Mouse (Mus musculus) intestine, postnatal 0 days (tissue): ENCODE data around the gene Casp7. TPM values are rescaled to one million over a fixed set of nuclear protein-coding genes. Genes with fewer than 3 reads are reported as not detected.
A peak's percentile ranks its signal among the peaks of the same experiment; 100 is the strongest.

Experiments used
- ATAC-seq: fragments of 200-750 bp; cut with Nextera tagmentation; 2 replicates; pipeline ENCODE4 v1.8.0; 2017; ENCODE audit warnings: mild to moderate bottlenecking, moderate TSS enrichment, moderate library complexity
- H3K27ac ChIP-seq: fragments of 300-500 bp; sonication (generic); 2 replicates; pipeline ENCODE4 v1.5.1; 2014; ENCODE audit warnings: mild to moderate bottlenecking, low read depth, low read length, moderate library complexity
- H3K27me3 ChIP-seq: fragments of 300-500 bp; sonication (generic); replicated peaks from 2 replicates; pipeline ENCODE4 v1.6.1; 2014; ENCODE audit warnings: low read length, mixed read lengths; ENCODE audit not compliant: control insufficient read depth, insufficient read depth
- H3K36me3 ChIP-seq: fragments of 300-500 bp; sonication (generic); 2 replicates; pipeline ENCODE4 v1.6.1; 2014; ENCODE audit warnings: mild to moderate bottlenecking, moderate library complexity; ENCODE audit not compliant: control insufficient read depth, insufficient read depth
- H3K4me1 ChIP-seq: fragments of 300-500 bp; sonication (generic); replicated peaks from 2 replicates; pipeline ENCODE4 v1.6.1; 2014; ENCODE audit warnings: antibody characterized with exemption, low read length, mixed read lengths; ENCODE audit not compliant: control insufficient read depth, insufficient read depth
- H3K4me2 ChIP-seq: fragments of 300-500 bp; sonication (generic); replicated peaks from 2 replicates; pipeline ENCODE4 v1.6.1; 2014; ENCODE audit warnings: low read depth, mild to moderate bottlenecking, moderate library complexity
- H3K4me3 ChIP-seq: fragments of 300-500 bp; sonication (generic); 2 replicates; pipeline ENCODE4 v1.5.1; 2014; ENCODE audit warnings: low read depth, low read length
- H3K9ac ChIP-seq: fragments of 300-500 bp; sonication (generic); 2 replicates; pipeline ENCODE4 v1.6.1; 2014; ENCODE audit warnings: mild to moderate bottlenecking, low read depth, low read length
- H3K9me3 ChIP-seq: fragments of 300-500 bp; sonication (generic); 2 replicates; pipeline ENCODE4 v1.6.1; 2016; ENCODE audit warnings: mixed run types; ENCODE audit not compliant: control insufficient read depth
- CTCF ChIP-seq: sonication (generic); IDR thresholded peaks from 2 replicates; pipeline ENCODE4 v1.5.1; 2016; ENCODE audit warnings: low read depth, mild to moderate bottlenecking, control low read depth, antibody characterized with exemption, moderate library complexity
- WGBS: fragments of 180-500 bp; shearing (Covaris S2); extraction: QIAGEN DNeasy Blood & Tissue Kit; methylation state at CpG from one replicate; pipeline ENCODE4 v1.1.7; 2014; 5-methylcytosine and 5-hydroxymethylcytosine counted together
- polyA plus RNA-seq: library from polyadenylated mRNA; unstranded; fragments of >200 nt; fragmentation: Nextera tagmentation; extraction: Ambion mirVana; gene quantifications from 2 replicates; pipeline ENCODE4 v1.2.1, GENCODE M21; 2015

Gene Casp7
- polyA plus RNA-seq, 1 experiment from 2014 or later = 51.6 TPM

DNA sequence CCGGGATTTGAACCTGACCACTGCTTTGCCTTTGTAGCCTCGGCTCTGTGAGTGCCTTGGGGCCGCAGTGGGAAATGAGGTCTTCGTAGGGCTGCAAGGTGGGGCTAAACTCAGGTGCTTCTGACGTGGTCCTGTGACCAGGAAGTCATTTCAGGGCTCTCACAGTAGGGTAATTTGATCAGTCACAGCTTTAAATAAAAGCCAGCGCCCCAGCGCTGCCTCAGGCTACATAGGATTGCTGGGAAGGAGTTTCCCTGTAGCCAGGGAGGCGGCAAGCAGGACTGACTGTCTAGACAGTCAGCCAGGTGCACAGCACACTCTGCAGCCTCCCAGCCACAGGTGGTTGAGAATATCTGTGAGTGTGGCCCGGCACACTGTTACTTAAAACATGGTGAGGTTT, 22.5 kb downstream of the Casp7 start:
- H3K27ac ChIP-seq = peak overlapping the region; percentile 54
- ATAC-seq = peak; percentile 70
- TF ChIP-seq CTCF = no peak
- 50% methylated on average over 9 of the region's 9 CpGs for WGBS
- peaks cover 7% of the 10 kb centered on the region for H3K36me3 ChIP-seq
- no peaks in the 10 kb centered on the region for H3K4me1 ChIP-seq
- no peaks in the 10 kb centered on the region for H3K27me3 ChIP-seq
- no peak overlapping the region for H3K9ac ChIP-seq
- H3K9me3 ChIP-seq = no peaks in the 10 kb centered on the region
- no peak overlapping the region for H3K4me3 ChIP-seq
- no peak overlapping the region for H3K4me2 ChIP-seq

DNA sequence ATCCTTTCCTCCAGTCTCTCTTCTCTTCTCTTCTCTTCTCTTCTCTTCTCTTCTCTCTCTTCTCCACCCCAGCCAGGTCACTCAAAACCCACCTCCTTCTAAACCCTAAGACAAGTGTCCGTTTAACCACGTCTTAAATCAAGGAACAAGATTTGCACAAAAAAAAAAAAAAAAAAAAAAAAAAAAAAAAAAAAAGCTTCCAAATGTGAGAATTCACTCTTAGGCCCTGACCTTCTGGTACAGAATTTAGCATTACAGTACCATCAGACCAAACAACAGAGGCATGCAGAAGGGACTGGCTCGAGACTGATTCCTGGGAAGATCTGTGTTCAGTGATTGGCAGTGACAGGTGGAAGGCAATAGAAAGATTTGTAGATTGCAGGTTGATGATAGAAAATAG, 23.4 kb downstream of the Casp7 start:
- no peak for ATAC-seq
- no peak overlapping the region for H3K4me2 ChIP-seq
- H3K9ac ChIP-seq = no peak overlapping the region
- TF ChIP-seq CTCF = no peak
- peaks cover 16% of the 10 kb centered on the region for H3K36me3 ChIP-seq
- 85% methylated on average over 3 of the region's 3 CpGs for WGBS
- H3K4me1 ChIP-seq = 0 out of 2 replicates have a peak, but pooled peaks cover under 1% of the 10 kb centered on the region
- no peaks in the 10 kb centered on the region for H3K27me3 ChIP-seq
- H3K4me3 ChIP-seq = no peak overlapping the region
- H3K27ac ChIP-seq = no peak overlapping the region
- no peaks in the 10 kb centered on the region for H3K9me3 ChIP-seq

DNA sequence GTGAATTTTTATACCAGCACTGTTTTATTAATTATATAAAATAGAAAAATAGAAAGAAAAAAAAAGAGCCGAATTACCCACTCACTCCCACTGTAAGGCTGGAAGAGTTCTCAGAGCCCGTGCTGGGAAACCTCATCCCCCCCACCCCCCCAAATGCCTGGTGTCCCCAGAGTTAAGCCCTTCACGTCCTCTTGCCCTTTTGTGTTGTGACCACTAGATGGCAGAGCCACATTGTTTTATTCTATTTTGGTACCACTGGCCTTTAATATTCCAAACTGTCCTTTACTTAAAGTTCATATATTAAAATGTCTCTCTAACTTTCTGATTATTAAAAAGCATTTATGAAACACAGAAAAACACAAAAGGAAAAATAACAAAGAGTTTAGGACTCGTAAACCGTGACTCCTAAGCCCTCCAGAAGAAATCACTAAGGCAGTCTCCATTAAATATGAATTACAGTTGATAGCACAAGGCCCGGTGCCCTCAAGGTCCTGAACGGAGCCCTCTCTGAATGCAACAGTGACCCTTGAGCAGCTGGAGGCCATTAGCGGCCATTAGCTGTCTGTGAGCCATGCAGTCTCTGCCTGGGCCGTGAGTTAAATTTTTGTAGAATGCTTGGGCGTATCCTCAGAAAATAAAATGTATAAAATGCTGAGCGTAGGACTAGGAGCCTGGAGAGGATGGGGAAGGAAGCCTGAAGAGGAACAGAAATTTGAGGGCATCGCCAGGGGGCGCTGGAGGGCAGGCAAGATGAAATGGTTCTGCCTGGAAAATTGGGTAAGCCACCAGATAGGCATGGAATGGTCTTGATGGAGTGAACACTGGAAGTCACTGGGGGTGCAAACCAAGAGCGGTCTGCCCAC, 25.8 kb downstream of the Casp7 start:
- Histone ChIP-seq H3K9me3 (no peaks in the 10 kb centered on the region), H3K4me3 (no peak overlapping the region), H3K4me2 (no peak overlapping the region; the same call in 1 of the 2 replicates), H3K36me3 (peaks cover 21% of the 10 kb centered on the region), H3K9ac (no peak overlapping the region), H3K4me1 (0 out of 2 replicates have a peak, but pooled peaks cover 2% of the 10 kb centered on the region), H3K27me3 (no peaks in the 10 kb centered on the region), H3K27ac (peak overlapping the region; percentile 41; the same call in 1 of the 2 replicates)
- 35% methylated on average over 14 of the region's 14 CpGs for WGBS
- no peak for ATAC-seq
- peak; percentile 91 for TF ChIP-seq CTCF

DNA sequence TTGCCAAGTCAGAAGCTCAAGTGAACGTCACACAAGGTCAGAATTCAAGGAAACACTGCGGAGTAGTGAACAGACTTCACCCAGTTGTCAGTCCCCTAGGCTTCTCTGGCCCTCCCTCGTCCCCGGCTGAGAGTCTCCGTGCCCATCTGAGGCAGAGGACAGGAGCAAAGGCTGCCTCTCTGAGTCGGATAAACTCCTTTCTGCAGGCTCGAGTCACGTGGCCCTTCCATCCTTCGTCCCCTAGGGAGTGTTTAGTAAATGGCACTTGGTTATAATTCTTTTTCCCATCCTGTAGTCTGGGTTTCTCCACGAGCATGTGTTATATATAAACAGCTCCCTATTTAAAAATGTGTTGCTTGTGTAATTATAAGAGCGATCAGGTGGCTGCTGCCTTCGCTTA, 26.4 kb downstream of the Casp7 start:
- Histone ChIP-seq H3K9me3 (no peaks in the 10 kb centered on the region), H3K4me1 (0 out of 2 replicates have a peak, but pooled peaks cover 2% of the 10 kb centered on the region), H3K9ac (no peak overlapping the region), H3K27ac (peak overlapping the region; percentile 41; the same call in 1 of the 2 replicates), H3K4me3 (no peak overlapping the region), H3K36me3 (peaks cover 21% of the 10 kb centered on the region), H3K4me2 (no peak overlapping the region; the same call in 1 of the 2 replicates), H3K27me3 (no peaks in the 10 kb centered on the region)
- 63% methylated on average over 12 of the region's 12 CpGs for WGBS
- no peak for TF ChIP-seq CTCF
- ATAC-seq = no peak

DNA sequence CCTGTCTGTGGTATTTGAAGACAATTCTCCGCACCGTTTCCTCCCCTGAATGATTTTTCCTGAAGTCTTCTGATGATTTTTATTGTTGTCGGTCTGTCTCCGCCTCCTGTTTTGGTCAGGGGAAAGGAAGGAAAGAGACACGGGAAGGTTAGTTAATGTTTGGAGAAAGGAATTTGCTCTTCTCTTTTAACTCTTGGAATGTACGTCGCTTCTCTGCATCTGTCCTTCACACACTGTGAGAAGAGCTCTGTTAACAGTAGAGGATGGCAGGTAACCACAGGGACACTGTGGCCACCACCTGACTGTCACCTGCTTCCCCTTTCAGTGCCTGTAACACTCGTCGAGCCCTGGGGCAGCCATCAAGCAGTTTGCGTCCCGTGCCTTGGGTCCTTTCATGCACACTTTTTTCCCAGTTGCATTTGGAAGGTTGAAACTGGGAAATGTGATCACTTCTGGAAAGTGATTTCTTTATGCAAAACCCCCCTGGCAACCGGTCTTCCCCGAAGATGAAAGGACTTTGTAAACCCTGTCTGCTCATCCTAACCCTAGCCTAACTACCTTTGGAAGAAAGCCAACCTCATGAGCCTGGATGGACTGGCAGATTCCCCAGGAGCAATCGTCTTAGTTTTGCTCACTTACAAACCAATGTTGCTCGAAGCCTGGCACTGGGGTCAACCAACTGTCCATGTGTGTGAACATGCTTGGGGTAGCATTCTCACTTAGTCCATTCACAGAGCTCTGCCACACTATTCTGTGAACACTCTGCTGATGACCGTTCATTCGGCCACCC, 27.9 kb downstream of the Casp7 start:
- Histone ChIP-seq H3K4me1 (0 out of 2 replicates have a peak, but pooled peaks cover 2% of the 10 kb centered on the region), H3K27me3 (no peaks in the 10 kb centered on the region), H3K9me3 (no peaks in the 10 kb centered on the region), H3K36me3 (peaks cover 18% of the 10 kb centered on the region), H3K4me2 (no peak overlapping the region), H3K4me3 (no peak overlapping the region), H3K27ac (no peak overlapping the region), H3K9ac (no peak overlapping the region)
- no peak for ATAC-seq
- no peak for TF ChIP-seq CTCF
- 69% methylated on average over 17 of the region's 17 CpGs for WGBS

DNA sequence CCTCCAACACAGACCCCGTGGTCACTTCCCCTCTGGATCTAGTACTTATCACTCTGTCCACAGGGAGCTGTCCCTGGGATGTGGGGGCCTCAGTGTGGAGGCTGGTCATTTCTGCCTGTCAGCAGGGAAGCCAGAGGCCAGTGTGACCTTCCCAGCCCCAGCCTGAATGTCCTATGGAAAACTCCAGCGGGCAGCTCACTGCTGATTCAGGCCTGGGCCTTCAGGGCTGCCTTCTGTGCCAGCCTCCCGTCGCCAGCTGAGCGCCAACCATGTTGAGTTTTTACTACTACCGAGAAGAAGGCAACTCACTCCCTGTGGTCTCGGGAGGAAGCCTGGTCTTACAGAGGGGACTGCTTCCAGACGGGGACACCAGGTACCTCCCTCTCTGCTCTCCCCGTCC, 28.6 kb downstream of the Casp7 start:
- Histone ChIP-seq H3K36me3 (peaks cover 18% of the 10 kb centered on the region), H3K9ac (no peak overlapping the region), H3K27ac (0 out of 2 replicates have a peak overlapping the region, but pooled peaks have one; percentile 21), H3K9me3 (no peaks in the 10 kb centered on the region), H3K27me3 (no peaks in the 10 kb centered on the region), H3K4me1 (0 out of 2 replicates have a peak, but pooled peaks cover 2% of the 10 kb centered on the region), H3K4me3 (no peak overlapping the region), H3K4me2 (no peak overlapping the region)
- no peak for TF ChIP-seq CTCF
- 58% methylated on average over 9 of the region's 9 CpGs for WGBS
- no peak for ATAC-seq
